Mouse (Mus musculus) cerebellum, adult 2 months (tissue): ENCODE measurements around the gene Arhgap1.

Experiments
- CTCF ChIP-seq: fragments of 200-500 bp; IDR thresholded peaks from 2 replicates; pipeline ENCODE4 v1.5.1; 2011; ENCODE audit warnings: low read depth, mild to moderate bottlenecking, control low read depth, low read length, moderate library complexity, borderline replicate concordance; ENCODE audit not compliant: insufficient read depth
- POLR2A ChIP-seq: fragments of 200-500 bp; IDR thresholded peaks from 2 replicates; pipeline ENCODE4 v1.6.1; 2011; ENCODE audit warnings: low read length, control low read depth, borderline replicate concordance; ENCODE audit not compliant: insufficient read depth

DNA sequence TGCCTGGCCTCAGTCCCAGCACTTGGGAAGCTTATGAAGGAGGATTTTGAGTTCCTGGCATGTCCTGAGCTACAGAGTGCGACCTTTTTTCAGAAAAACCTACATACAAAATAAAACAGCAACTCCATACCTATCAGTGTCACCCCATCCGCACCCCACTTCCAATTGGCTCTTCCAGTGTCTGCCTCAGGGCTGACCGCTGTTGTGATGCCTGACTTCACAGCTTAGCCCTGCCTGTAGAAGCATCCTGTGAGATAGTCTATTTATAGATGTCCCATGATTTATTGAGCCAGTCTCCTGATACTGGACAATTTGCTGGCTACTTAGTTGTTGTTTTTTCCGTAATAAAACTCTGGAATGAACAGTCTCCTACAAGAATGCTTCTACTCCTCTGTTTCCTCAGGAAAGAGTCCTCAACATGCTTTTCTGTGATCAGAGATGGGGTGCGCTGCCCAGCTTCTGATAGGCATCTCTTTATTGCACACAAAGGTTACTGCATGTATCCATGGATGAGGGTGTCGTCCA lies 16.8 kb downstream of the Arhgap1 start:
- no peak for TF ChIP-seq CTCF
- TF ChIP-seq POLR2A, result no peak
